Mouse (Mus musculus) skeletal muscle tissue, adult 2 months (tissue): Measurements from ENCODE around the gene Krtap17-1.

ENCODE experiments used
- DNase-seq: peaks from one replicate; pipeline ENCODE4 v3.0.0-alpha.2; 2012; ENCODE audit warnings: low read depth, low spot score

Krtap17-1 gene

DNA sequence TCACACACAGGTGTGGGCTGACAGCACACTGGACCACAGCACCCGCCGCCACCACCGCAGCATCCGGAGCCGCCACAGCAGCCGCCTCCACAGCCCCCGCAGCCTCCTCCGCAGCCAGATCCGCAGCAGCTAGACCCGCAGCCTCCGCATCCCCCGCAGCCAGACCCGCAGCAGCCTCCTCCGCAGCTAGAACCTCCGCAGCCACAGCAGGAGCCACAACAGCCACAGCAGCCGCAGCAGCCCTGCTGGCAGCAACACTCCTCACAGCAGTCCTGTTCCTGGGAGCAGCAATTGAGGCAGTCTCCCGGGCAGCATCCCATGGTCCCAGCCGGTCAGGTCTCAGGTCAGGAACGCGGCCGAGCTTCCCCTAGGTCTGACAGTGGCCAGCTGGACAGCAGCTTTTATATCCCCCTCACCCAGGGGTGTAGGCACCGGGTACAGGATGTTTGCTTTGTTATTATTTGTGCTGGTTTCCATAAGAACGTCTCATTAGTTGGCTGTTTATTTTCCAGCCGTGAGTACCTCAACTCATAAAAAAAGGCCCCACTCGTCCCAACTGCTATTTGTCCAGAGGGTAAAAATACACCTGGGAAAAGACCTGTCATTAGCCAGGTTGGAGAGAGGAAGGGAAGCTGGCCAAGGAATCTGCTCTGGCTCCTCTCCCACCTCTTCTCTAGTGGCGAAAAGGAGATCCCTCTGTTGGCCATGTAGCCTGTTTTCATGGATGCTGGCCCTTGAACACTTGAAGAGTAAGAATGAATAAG, at the start of gene Krtap17-1:
Gene Krtap17-1, minus strand, starts transcription at position 375 of the 764 bp plus-strand sequence.
- DNase-seq, result no peak

- no peak for DNase-seq
These were observed 47.7 kb upstream of the Krtap17-1 start, which contains the start of gene Krt34 for GRCm38 (mm10) chr11:100041454-100041853. Gene Krt34 (minus strand): TSS chr11:100041554.

GRCm38 (mm10) chr11:100029768-100030167, 36.0 kb upstream of the Krtap17-1 start, which contains the start of gene Krt33b:
Gene Krt33b (minus strand): TSS chr11:100029868.
- DNase-seq, result no peak

- no peak for DNase-seq
These were observed 27.6 kb upstream of the Krtap17-1 start for GRCm38 (mm10) chr11:100021438-100021837.

- no peak for DNase-seq
These were observed 25.7 kb upstream of the Krtap17-1 start for GRCm38 (mm10) chr11:100019466-100019865.

GRCm38 (mm10) chr11:100016112-100016511, 22.3 kb upstream of the Krtap17-1 start, which contains the start of gene Krt33a:
Gene Krt33a (minus strand): TSS chr11:100016212.
- DNase-seq, result no peak

DNA sequence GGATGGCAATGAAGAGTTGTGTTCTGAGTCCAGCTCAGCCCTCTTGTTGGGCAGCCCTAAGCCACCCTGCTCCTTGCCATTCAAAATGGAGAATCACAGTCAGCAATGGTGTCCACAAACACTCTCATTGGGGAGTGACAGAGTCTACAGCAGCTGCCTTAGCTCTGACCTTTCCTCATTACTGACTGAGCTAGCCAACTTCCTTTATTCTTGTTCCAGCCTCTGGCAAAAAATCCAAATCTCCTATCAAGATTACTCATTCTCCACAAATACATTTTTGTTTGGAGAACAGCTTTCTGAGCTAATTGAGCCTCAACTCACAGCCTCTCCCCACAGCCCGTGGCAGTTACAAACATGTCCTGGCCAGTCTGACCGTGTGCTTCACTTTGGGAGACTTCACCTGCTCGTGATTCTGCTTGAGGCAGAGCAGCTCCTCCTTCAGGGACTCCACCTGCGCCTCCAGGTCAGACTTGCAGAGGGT, 19.9 kb upstream of the Krtap17-1 start:
- no peak for DNase-seq

DNA sequence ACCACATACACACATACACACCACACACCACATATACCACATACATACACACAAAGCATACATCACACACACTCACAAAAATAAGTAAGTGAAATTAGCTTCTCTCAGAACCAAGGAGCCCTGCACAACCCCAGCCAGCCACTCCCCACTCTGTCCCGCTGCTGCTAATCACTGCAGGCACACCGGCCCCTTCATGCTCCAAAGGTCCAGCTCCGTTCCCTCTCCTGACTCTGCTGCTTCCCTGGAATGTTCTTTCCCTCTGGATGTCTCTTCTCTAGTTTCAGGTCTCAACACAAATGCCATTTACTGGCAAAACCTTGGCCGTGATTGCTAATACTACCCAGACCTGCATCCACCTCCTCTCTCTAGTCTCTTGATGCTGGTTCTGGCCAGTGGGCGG, 16.9 kb upstream of the Krtap17-1 start:
- no peak for DNase-seq

DNA sequence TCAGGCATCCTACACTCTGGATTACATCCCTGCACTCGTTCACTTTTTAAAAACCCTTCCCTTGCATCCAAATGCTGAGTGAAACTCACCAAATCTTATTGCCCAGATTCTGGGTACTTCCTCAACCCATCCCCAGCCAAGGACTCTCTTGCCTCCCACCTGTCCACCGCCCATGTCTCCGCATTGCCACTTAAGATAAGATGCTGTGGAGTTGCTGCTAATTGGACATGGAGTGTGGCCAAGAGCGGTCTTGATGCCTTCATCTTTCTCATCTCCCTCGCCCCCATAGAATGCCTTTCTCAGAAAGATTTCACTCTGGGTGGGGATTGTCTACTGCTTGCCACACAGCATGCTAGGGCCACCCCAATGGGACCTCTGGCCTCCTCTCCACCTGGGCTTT, 14.5 kb upstream of the Krtap17-1 start:
- no peak for DNase-seq

GRCm38 (mm10) chr11:100006624-100007023, 12.8 kb upstream of the Krtap17-1 start:
- DNase-seq, result no peak

GRCm38 (mm10) chr11:100005905-100006304, 12.1 kb upstream of the Krtap17-1 start:
- no peak for DNase-seq

- no peak for DNase-seq
These were observed 11.1 kb upstream of the Krtap17-1 start for GRCm38 (mm10) chr11:100004846-100005245.

- no peak for DNase-seq
These were observed 5.3 kb upstream of the Krtap17-1 start for GRCm38 (mm10) chr11:99999091-99999490.

DNA sequence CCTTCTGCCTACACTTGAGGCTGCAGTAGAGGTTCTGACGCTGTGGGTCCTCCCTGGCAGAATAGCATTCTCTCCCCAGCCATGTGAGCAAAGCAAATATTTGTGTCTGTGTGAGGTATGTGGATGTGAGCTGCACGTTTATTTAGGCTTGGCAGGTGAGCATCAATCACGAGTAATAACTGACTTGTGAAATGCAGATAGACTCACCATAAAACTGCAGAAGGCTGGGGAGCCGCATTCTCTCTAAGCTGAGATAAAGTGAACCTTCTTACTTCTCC, 529 bp upstream of the Krtap17-1 start:
- no peak for DNase-seq

DNA sequence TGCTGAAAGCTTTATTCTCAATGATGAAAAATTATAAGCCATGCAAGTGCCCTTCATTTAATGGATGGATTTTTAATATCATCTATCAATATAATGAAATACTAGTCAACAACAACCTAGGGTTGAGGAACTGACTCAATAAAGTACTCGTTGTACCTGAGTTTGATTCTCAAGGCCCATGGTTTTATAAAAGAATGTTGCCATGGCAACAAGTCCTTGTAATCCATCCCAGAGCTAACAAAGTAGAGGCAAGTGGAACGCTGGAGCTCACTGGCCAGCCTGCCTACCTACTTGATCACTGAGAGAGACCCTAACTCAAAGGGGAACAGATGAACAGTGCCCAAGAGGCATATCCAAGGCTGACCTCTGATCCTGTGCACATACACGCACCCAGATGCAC, 3.2 kb downstream of the Krtap17-1 start:
- DNase-seq, result no peak

DNA sequence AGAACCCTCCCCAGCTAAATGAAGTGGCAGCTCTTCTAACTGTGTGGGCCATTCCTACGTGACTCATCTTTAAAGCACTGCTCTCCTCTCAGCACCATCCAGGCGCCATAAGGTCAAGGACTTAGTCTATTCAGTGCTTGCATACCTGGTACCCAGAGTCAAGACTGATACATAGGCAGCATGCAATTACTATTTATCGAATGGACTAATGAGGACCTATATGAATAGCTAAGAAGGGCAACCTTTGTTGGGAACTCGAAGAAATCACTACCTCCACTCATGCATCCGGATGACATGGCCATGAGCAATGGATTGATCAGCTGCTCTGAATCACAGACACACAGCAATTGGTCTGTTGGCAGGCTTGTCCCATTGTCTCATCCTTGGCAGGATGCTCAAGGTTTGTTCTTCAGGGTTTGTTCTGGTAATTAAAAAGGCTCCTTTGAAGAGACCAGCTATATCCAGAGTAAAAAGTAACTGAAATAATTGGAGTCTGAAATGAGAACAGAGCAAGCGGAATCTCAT, 3.9 kb downstream of the Krtap17-1 start:
- no peak for DNase-seq

DNA sequence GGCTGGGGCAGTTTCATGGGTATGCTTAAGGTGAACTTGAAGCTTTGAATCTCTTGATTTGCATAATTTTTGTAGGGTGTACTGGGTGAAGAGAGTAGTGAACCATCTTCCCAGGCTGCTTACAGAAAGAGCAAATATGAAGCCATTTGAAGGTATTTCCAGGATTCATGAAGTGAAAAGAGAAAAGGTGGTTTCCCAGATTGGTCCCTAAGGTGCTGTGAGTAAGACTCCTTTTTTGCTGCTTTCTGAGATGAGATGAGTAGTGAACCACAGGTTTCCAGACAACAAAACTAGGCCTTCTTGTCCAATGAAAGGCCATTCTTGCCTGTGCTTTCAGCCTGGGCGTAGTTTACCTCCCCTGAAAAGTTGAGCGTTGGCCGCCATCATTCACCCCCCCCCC, 5.3 kb downstream of the Krtap17-1 start:
- no peak for DNase-seq

GRCm38 (mm10) chr11:99986180-99986647, 7.6 kb downstream of the Krtap17-1 start, which contains the start of gene Krtap16-1:
Gene Krtap16-1 (minus strand): TSS chr11:99986597.
- peak; percentile 4 for DNase-seq

GRCm38 (mm10) chr11:99985291-99986092, 8.3 kb downstream of the Krtap17-1 start:
- DNase-seq, result peak; percentile 79

GRCm38 (mm10) chr11:99983442-99983841, 10.4 kb downstream of the Krtap17-1 start:
- DNase-seq, result no peak

DNA sequence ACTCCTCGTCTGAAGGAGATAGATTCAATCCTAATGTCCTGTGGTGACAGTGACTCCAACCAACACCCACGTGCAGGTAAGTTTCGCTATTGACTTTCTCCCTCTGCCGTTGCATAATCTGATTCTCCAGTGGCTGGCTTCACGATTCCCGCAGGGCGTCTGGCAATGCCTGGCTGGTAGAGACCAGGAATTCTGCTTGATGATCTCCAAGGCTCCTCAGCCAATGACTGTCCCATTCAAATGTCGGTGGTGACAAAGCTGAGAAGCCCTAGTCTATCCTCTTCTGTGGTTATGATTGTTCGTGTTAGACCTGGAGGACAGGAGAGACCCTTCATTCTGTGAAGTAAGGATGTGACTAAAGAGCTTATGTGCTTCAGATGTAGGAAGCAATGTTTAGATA, 11.1 kb downstream of the Krtap17-1 start:
- no peak for DNase-seq

DNA sequence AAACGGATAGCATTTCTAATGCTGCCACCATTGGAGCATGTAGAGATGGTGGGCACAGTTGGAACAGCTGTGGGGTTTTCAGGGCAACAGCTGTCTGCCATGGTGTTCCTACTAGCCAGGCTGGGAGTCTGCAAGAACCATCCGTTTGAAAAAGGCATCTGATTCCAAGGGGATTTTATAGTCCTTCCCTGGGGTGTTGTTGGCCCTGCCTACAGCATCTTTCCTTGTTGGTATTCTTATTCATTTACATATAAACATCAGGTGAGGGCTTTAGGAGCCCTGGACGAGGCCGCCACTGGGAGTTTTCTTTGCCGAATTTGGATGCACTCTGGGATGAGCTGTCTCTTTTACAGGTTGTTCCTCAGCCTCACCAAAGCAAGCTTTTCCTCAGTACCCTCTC, 14.8 kb downstream of the Krtap17-1 start, which contains the start of gene Krtap29-1:
Gene Krtap29-1, minus strand, starts transcription at position 101 of the 400 bp plus-strand sequence.
- DNase-seq, result no peak
